Mouse (Mus musculus) G1E (cell line): ENCODE measurements around the gene Fbxo11. TPM values are rescaled to one million over a fixed set of nuclear protein-coding genes. Genes with fewer than 3 reads are reported as not detected.

Experiments used
- ATAC-seq: 2 replicates; pipeline ENCODE4 v1.8.0; 2016; ENCODE audit warnings: mild to moderate bottlenecking; ENCODE audit not compliant: insufficient number of reproducible peaks, poor library complexity, low FRiP score, severe bottlenecking; ENCODE audit errors: extremely low read depth
- DNase-seq: peaks from one replicate; pipeline ENCODE4 v3.0.0; 2012; ENCODE audit warnings: low spot score
- H3K27me3 ChIP-seq: 2 replicates; pipeline ENCODE4 v1.6.1; 2012; ENCODE audit warnings: mild to moderate bottlenecking, low read length, inconsistent platforms; ENCODE audit not compliant: insufficient read depth
- H3K36me3 ChIP-seq: replicated peaks from 2 replicates; pipeline ENCODE3; 2012; ENCODE audit warnings: mild to moderate bottlenecking, inconsistent platforms
- H3K4me1 ChIP-seq: 2 replicates; pipeline ENCODE4 v1.6.1; 2012; ENCODE audit warnings: low read depth, low read length, inconsistent platforms, mixed read lengths; ENCODE audit not compliant: insufficient read depth
- H3K4me3 ChIP-seq: 2 replicates; pipeline ENCODE4 v1.5.1; 2012; ENCODE audit warnings: low read depth, mild to moderate bottlenecking, inconsistent platforms, low read length, moderate library complexity, mixed read lengths
- H3K9me3 ChIP-seq: replicated peaks from 2 replicates; pipeline ENCODE4 v1.6.1; 2012; ENCODE audit warnings: inconsistent platforms
- CTCF ChIP-seq: IDR thresholded peaks from 2 replicates; pipeline ENCODE4 v1.5.1; 2012; ENCODE audit warnings: low read depth, low read length, inconsistent platforms, mixed read lengths
- POLR2AphosphoS5 ChIP-seq: IDR thresholded peaks from 2 replicates; pipeline ENCODE4 v1.6.1; 2012; ENCODE audit warnings: low read depth, low read length, inconsistent platforms; ENCODE audit not compliant: insufficient replicate concordance
- polyA plus RNA-seq: library from polyadenylated mRNA; stranded (reverse); fragments of >175 nt; gene quantifications from 2 replicates; pipeline ENCODE4 v1.2.3, GENCODE M21; 2012
- total RNA-seq, 2 experiments: library from RNA; stranded (forward) in 1 of 2; stranded (reverse) in 1 of 2; fragments of 200-1000 nt in 1 of 2; fragments of >200 nt in 1 of 2; fragmentation: Nextera tagmentation in 1 of 2; gene quantifications; 2 replicates each; pipeline ENCODE4 v1.2.3; 2014 to 2017

Gene Fbxo11
- total and polyA plus RNA-seq, 3 experiments, result 2.9 to 78.7 (median 25.8) TPM

DNA sequence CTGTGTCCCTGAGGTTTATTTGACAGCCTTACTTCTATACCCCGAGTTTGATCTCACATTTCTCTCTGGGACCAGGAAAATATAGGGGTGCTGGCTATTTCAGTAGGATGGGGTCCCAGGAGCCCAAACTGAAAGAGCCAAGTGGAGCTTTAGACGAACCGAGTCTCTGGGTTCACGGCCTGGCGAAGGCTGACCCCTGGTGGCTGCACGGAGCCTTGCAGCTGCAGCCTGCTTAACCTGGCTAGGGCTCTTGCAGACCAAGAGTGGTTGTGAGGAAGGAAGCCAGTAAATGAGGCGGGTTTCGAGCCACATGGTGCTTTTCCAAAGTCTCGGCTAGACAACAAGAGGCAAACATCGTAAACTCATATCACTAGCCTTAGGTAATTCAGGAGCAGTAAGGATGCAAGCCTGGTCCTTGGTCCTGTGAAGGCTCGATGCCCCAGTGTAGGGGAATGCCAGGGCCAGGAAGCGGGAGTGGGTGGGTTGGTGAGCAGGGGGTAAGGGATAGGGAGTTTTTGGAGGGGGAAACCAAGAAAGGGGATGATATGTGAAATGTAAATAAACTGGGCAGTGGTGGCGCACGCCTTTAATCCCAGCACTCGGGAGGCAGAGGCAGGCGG, 116.0 kb downstream of the Fbxo11 start:
- Histone ChIP-seq H3K9me3 (no peaks in the 10 kb centered on the region; the same call in 1 of the 2 replicates), H3K4me1 (peaks cover 16% of the 10 kb centered on the region), H3K36me3 (no peaks in the 10 kb centered on the region), H3K27me3 (no peaks in the 10 kb centered on the region), H3K4me3 (no peak overlapping the region)
- ATAC-seq (peak; percentile 93), DNase-seq (peak; percentile 52)
- TF ChIP-seq POLR2AphosphoS5, result no peak
- TF ChIP-seq CTCF, result peak; percentile 99

Other genes starting within 250 kb of the Fbxo11 start
- not detected in 2 replicates for gene Rpl36-ps4, start 144.3 kb downstream of the Fbxo11 start, total RNA-seq (2014; fragmentation: Nextera tagmentation)
- gene Rpl36-ps4, start 144.3 kb downstream of the Fbxo11 start, total RNA-seq (2017), result not detected in 2 replicates
- not detected in 2 replicates for gene Rpl36-ps4, start 144.3 kb downstream of the Fbxo11 start, polyA plus RNA-seq
- gene Msh6, start 90.2 kb downstream of the Fbxo11 start, total RNA-seq (2014; fragmentation: Nextera tagmentation), result 82.3 and 85.9 TPM in 2 replicates
- gene Msh6, start 90.2 kb downstream of the Fbxo11 start, total RNA-seq (2017), result 101 and 118 TPM in 2 replicates
- 27.0 and 27.7 TPM in 2 replicates for gene Msh6, start 90.2 kb downstream of the Fbxo11 start, polyA plus RNA-seq